Mouse (Mus musculus) NIH3T3 (cell line): ENCODE data around the gene Vwa3b.

ENCODE experiments used
- DNase-seq: peaks from one replicate; pipeline ENCODE4 v3.0.0-alpha.2; 2012; ENCODE audit warnings: low read depth

The Vwa3b gene

DNA sequence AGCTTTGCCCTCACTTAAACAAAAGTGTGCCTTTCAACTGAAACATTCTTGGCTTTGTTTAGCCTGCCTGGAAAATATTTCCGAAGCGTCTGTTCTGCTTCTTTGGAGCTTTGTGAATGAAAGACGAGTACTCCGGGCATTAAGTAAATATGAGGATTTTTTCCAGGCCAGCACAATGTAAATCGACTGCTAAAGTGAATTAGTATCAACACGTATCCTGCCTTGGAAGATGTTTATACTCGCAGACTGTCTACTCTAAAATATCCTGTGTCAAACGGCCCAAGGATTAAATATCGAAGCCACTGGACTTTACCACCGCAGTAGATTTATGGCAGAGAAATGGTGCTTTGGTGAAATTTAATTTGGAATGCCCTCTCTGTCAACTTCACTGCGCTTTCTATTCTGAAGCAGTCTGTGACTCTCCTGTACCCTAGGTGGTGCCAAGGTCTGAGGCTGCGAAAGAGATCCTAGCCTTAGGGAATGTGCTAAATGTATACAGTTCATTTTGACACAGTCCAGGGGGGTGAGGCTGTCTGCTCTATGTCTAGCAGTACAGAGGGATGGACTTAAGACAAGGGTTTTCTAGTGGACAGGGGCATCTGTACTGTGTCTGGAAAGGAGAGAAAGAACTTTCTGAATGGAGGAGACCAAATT, 98.4 kb downstream of the Vwa3b start:
- DNase-seq, result no peak

- no peak for DNase-seq
These were observed 103.7 kb downstream of the Vwa3b start for GRCm38 (mm10) chr1:37130012-37130570.

- no peak for DNase-seq
These were observed 104.8 kb downstream of the Vwa3b start for GRCm38 (mm10) chr1:37131146-37131545.

DNA sequence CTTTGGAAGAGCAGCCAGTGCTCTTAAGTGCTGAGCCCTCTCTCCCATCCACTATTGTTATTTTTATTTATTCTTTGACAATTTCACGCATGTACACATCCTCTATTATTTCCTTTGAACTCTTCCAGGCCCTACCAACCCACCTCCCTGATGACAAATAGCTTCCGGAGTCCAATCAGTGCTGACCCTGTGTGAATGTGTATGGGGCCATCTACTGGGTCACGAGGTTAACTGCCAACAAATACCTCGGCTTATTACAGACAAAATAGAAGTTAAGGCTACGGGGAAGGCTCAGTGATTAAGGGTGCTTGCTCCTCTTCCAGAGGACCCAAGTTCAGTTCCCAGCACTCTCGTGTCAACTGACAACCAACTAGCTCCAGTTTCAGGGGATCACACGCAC, 106.0 kb downstream of the Vwa3b start:
- DNase-seq, result no peak

GRCm38 (mm10) chr1:37145966-37146365, 119.6 kb downstream of the Vwa3b start:
- DNase-seq, result peak; percentile 45

DNA sequence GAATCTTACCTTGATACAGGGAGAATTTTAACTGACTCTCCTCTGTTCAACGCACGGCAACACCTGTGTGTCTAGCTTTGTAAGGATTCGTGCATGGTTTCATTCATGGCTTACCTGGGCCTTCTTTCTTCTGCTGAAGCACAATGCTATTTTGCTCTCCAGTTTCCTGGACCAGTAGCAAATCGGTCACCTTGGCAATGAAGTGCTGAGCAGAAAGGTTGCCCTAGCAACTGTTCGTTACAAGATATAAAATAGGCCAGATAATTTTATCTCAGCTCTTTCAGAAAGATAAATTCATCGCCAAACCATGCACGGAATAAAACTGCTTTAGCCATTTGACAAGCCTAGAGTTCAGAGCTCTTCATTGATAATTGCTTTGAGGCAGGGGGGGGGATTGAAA, 123.5 kb downstream of the Vwa3b start:
- DNase-seq, result no peak

DNA sequence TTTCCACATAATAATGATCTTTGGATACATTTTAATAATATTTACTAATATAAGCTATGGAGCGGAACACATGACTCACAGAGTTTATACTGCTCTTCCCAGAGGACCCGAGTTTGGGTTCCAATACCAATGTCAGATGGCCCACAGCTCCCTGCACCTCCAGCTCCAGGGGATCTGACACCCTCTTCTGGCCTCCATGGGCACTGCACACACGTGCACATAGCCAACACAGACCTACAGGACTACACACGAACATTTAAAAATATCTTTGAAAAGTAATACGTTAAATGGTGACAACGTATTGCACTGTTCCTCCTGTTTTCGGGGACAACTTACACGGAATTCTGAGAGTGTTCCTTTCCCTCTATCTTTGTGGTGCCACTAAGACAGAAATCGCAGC, 125.5 kb downstream of the Vwa3b start:
- DNase-seq, result no peak

DNA sequence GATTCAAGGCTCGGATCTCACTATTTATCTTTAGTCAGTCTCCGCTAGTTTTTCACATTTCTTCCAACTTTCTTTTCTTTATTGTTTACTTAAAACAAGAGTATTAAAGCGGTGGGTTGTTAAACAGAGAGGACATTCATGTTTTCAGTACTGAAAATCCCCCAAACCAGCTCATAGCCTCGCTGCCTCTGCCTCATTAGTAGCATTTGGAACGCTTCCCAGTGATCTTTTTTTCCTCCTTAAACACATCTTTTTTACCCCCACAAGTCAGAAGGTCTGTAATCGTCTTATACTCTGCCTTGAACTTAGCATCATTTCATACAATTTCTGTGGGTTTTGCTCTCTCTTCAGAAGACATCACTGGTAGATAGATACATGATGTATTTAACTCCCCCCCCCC, 139.7 kb downstream of the Vwa3b start:
- DNase-seq, result no peak

- no peak for DNase-seq
These were observed 141.5 kb downstream of the Vwa3b start for GRCm38 (mm10) chr1:37167918-37168317.

DNA sequence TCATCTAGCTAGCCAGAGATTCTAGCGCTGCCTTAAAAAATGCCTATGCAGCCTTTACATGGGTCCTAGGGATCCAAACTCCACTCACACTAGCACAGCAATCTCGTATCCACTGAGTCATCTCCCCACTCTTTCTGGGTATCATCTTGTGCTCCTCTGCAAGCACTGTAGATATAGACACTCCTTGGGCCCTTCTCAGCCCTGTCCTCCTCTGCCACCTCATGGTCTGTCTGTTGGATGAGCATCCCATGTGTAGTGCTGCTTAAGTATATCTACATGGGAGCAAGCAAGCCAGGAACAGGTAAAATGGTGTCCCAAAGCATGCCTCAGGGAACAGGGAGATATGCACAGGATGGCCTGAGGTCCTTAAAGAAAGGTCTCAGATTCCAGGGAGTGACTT, 151.5 kb downstream of the Vwa3b start:
- no peak for DNase-seq

- DNase-seq, result no peak
These were observed 153.5 kb downstream of the Vwa3b start for GRCm38 (mm10) chr1:37179852-37180251.

DNA sequence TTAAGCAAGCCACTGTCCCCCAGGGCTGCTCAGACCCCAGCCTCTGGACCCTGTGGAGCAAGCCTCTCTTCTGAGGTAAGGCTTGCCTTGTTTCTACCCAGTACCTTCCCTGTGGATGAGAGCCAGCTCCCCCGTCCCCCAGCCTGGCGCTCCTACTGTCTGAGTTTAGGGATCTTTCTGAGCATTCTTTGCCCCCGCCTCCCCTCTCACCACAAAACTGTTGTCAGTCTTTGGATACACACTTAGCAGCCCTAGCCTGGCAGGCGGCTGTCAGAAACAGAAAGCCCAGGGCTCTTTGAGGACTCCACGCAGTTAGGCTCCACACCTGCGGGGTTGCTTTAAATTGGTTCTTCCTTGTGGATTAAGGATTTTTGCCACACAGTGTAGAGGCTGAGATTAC, 160.7 kb downstream of the Vwa3b start:
- no peak for DNase-seq

- peak; percentile 47 for DNase-seq
These were observed 168.2 kb downstream of the Vwa3b start for GRCm38 (mm10) chr1:37194607-37195006.

GRCm38 (mm10) chr1:37201406-37201805, 175.0 kb downstream of the Vwa3b start:
- no peak for DNase-seq

DNA sequence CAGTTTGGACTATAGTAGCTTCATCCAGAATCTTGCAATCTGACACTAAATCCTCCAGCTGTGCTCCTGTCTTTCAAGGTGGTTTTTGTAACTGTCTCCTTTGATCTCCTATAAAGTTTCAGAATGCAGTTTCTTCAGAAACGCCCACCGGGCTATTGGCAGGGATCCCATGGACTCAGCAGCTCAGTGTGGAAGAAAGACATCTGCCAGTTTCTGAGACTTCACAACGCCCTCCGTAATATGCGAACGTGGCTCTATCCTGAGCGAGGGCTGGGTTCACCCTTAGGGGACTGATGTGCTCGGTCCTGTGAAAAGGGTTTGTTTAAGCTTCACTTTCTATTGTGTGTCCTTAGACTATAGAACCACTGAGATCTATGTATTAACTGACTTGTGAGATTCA, 181.3 kb downstream of the Vwa3b start:
- DNase-seq, result no peak

GRCm38 (mm10) chr1:37212375-37212774, 186.0 kb downstream of the Vwa3b start:
- no peak for DNase-seq

GRCm38 (mm10) chr1:37214144-37214543, 187.7 kb downstream of the Vwa3b start, which contains the start of gene Cnga3:
TSS of gene Cnga3 (plus strand) at chr1:37214434.
- DNase-seq, result no peak

DNA sequence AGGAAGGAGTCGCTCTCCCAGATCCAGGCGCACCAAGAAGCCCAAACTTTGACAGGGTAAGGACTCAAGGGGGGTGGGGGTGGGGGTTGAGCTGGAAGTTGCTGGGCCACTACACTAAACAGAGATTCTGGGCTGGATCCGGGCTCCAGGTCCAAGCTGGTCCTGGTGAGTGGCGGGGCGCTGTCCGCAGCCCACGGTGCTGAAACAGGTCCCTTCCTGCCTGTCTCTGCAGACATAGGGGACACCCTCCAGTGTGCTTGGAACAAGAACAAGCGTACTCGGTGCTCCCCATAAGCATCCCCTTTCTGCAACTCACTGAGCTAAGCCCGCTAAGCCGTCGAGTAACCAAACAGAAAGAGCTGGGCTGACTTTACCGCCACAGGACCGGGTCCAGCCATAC, 192.0 kb downstream of the Vwa3b start:
- peak; percentile 66 for DNase-seq

DNA sequence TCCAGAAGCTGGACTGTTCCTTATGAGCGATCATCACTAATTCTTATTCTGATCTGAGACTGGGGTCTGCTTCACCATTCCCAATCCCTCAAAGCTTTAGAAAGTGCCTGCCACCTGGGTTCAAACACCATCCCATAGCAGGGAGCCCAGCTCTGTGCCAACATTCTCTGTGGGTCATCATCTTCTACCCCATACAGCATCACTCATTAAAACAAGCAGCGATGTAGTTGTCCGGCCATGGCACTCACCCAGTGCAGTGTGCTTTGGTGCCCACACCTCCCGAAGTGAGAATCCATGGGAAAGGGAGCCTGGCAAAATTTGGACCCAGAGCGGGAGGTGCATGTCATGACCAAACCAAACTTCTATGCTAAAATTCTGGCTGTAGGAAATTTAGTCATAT, 193.2 kb downstream of the Vwa3b start:
- no peak for DNase-seq

DNA sequence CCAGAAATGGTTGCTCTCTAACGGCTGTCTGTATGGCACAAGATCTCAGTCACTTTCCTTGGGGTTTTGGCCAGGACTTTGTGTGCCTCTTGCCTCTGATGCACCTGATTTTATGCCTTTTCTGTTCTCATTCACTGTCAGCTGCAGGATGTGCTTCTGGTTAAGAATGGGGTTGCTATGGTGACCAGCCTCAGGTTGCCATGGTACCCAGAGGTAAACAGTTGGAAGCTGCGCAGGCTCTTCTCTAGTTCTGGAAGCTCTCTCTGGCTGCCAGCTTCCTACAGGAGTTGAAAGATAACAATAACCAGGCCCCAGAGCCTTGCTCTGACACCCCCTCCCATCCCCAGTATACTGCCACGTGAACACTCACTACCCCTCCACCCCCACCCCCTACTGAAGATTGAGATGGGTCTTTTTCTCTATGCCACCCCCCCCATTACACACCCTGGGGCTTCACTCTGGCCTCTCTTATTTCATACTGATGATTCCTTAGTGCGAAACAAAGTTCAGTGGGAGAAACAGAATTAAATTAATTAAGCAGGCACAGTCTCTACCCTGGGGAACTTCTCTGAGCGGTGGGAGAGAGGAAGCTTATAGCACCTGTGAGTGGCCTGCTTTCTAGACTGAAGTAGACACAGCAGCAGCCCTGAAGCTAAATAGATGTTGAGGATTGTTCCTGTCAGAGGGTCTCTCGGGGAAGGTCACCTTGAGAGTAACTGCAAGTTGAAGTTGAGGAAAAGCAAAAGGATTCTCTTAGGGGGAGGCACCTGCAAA, 193.9 kb downstream of the Vwa3b start:
- no peak for DNase-seq

DNA sequence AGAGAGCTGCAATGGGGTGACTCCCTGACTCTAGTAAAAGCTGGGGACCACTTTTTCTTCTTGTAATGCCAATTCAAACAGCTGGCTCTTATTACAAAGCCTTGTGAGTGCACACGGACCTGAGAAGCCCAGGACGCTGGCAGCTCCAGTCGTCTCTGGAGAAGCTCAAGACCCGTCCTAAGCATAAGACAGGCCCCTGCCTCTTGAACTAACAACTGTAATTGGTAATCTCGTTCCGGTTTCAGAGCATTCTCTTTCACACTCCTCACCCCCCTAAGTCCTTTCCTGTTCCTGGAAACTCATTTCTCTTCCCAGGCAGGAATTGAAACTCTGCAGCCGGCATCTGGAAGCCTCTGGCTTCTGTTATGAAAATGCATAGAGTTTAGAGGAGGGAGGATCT, 195.6 kb downstream of the Vwa3b start:
- no peak for DNase-seq

GRCm38 (mm10) chr1:37230404-37230803, 204.0 kb downstream of the Vwa3b start:
- DNase-seq, result no peak

GRCm38 (mm10) chr1:37231295-37231701, 204.9 kb downstream of the Vwa3b start:
- DNase-seq, result peak; percentile 79
